Mouse (Mus musculus): ENCODE results near the gene Olfr622. TPM values are rescaled to one million over a fixed set of nuclear protein-coding genes. Genes with fewer than 3 reads are reported as not detected.

The Olfr622 gene
- polyA plus RNA-seq, 1 experiment from 2014 or later = not detected

- DNase-seq (ENCODE audit: low spot score) (no peak), ATAC-seq (replicated peaks; ENCODE audit: low FRiP score, low TSS enrichment, low read depth) (no peak)
- 64% methylated on average over 2 of the region's 2 CpGs for WGBS
- Histone ChIP-seq H3K4me3 (ENCODE audit: low read depth, low read length) (no peak within 1 kb of the TSS), H3K27me3 (replicated peaks; ENCODE audit: control insufficient read depth, insufficient read depth, low read length) (no peaks in the 10 kb centered on the region), H3K4me1 (replicated peaks; ENCODE audit: control insufficient read depth, insufficient read depth, low read length) (no peaks in the 10 kb centered on the region), H3K9ac (ENCODE audit: low read length) (no peak within 1 kb of the TSS), H3K36me3 (ENCODE audit: control insufficient read depth, insufficient read depth, low read length) (no peaks in the 10 kb centered on the region), H3K27ac (ENCODE audit: low read depth) (no peak within 1 kb of the TSS), H3K9me3 (ENCODE audit: control insufficient read depth, low read length) (no peaks in the 10 kb centered on the region), H3K4me2 (ENCODE audit: low read length) (no peak within 1 kb of the TSS)
These were observed 52.7 kb downstream of the Olfr622 start, which contains the start of gene Olfr618 for GRCm38 (mm10) chr7:103589803-103590202. TSS of gene Olfr618 (plus strand) at chr7:103590103.

Other genes with a start within 250 kb of the Olfr622 start
- not detected in 2 replicates for gene Usp17lc, start 227.6 kb downstream of the Olfr622 start, polyA plus RNA-seq (2014; fragmentation: Nextera tagmentation; extraction: Ambion mirVana)
- not detected in 2 replicates for gene Olfr605, start 197.3 kb downstream of the Olfr622 start, polyA plus RNA-seq (2014; fragmentation: Nextera tagmentation; extraction: Ambion mirVana)
- gene Olfr606, start 193.7 kb downstream of the Olfr622 start, polyA plus RNA-seq (2014; fragmentation: Nextera tagmentation; extraction: Ambion mirVana) = not detected in 2 replicates
- not detected in 2 replicates for gene Olfr607, start 178.6 kb downstream of the Olfr622 start, polyA plus RNA-seq (2014; fragmentation: Nextera tagmentation; extraction: Ambion mirVana)
- gene Olfr608, start 172.8 kb downstream of the Olfr622 start, polyA plus RNA-seq (2014; fragmentation: Nextera tagmentation; extraction: Ambion mirVana) = not detected in 2 replicates
- not detected in 2 replicates for gene Olfr609, start 144.6 kb downstream of the Olfr622 start, polyA plus RNA-seq (2014; fragmentation: Nextera tagmentation; extraction: Ambion mirVana)
- gene Olfr610, start 130.6 kb downstream of the Olfr622 start, polyA plus RNA-seq (2014; fragmentation: Nextera tagmentation; extraction: Ambion mirVana) = not detected in 2 replicates
- gene Olfr611, start 121.9 kb downstream of the Olfr622 start, polyA plus RNA-seq (2014; fragmentation: Nextera tagmentation; extraction: Ambion mirVana) = not detected in 2 replicates
- gene Olfr612, start 100.0 kb downstream of the Olfr622 start, polyA plus RNA-seq (2014; fragmentation: Nextera tagmentation; extraction: Ambion mirVana) = not detected in 2 replicates
- gene Olfr613, start 94.6 kb downstream of the Olfr622 start, polyA plus RNA-seq (2014; fragmentation: Nextera tagmentation; extraction: Ambion mirVana) = not detected in 2 replicates
- gene Olfr615, start 86.6 kb downstream of the Olfr622 start, polyA plus RNA-seq (2014; fragmentation: Nextera tagmentation; extraction: Ambion mirVana) = not detected in 2 replicates
- gene Olfr616, start 73.6 kb downstream of the Olfr622 start, polyA plus RNA-seq (2014; fragmentation: Nextera tagmentation; extraction: Ambion mirVana) = not detected in 2 replicates
- not detected in 2 replicates for gene Olfr617, start 69.6 kb downstream of the Olfr622 start, polyA plus RNA-seq (2014; fragmentation: Nextera tagmentation; extraction: Ambion mirVana)
- gene Olfr618, start 52.6 kb downstream of the Olfr622 start, polyA plus RNA-seq (2014; fragmentation: Nextera tagmentation; extraction: Ambion mirVana) = not detected in 2 replicates
- gene Olfr619, start 42.1 kb downstream of the Olfr622 start, polyA plus RNA-seq (2014; fragmentation: Nextera tagmentation; extraction: Ambion mirVana) = not detected in 2 replicates
- gene Olfr620, start 30.2 kb downstream of the Olfr622 start, polyA plus RNA-seq (2014; fragmentation: Nextera tagmentation; extraction: Ambion mirVana) = not detected in 2 replicates
- gene Olfr623, start 21.0 kb upstream of the Olfr622 start, polyA plus RNA-seq (2014; fragmentation: Nextera tagmentation; extraction: Ambion mirVana) = not detected in 2 replicates
- gene Olfr624, start 28.5 kb upstream of the Olfr622 start, polyA plus RNA-seq (2014; fragmentation: Nextera tagmentation; extraction: Ambion mirVana) = 0.03 TPM in 1 of 2 replicates, not detected in the other
- not detected in 2 replicates for gene Olfr625-ps1, start 40.0 kb upstream of the Olfr622 start, polyA plus RNA-seq (2014; fragmentation: Nextera tagmentation; extraction: Ambion mirVana)
- not detected in 2 replicates for gene Olfr243, start 72.0 kb upstream of the Olfr622 start, polyA plus RNA-seq (2014; fragmentation: Nextera tagmentation; extraction: Ambion mirVana)
- gene Olfr628, start 87.7 kb upstream of the Olfr622 start, polyA plus RNA-seq (2014; fragmentation: Nextera tagmentation; extraction: Ambion mirVana) = not detected in 2 replicates
- gene Olfr629, start 102.2 kb upstream of the Olfr622 start, polyA plus RNA-seq (2014; fragmentation: Nextera tagmentation; extraction: Ambion mirVana) = not detected in 2 replicates
- not detected in 2 replicates for gene Olfr630, start 114.6 kb upstream of the Olfr622 start, polyA plus RNA-seq (2014; fragmentation: Nextera tagmentation; extraction: Ambion mirVana)
- not detected in 2 replicates for gene Olfr69, start 128.9 kb upstream of the Olfr622 start, polyA plus RNA-seq (2014; fragmentation: Nextera tagmentation; extraction: Ambion mirVana)
- not detected in 2 replicates for gene Olfr68, start 137.0 kb upstream of the Olfr622 start, polyA plus RNA-seq (2014; fragmentation: Nextera tagmentation; extraction: Ambion mirVana)
- gene Olfr67, start 149.1 kb upstream of the Olfr622 start, polyA plus RNA-seq (2014; fragmentation: Nextera tagmentation; extraction: Ambion mirVana) = not detected in 2 replicates
- 1,233 and 1,868 TPM in 2 replicates for gene Hbb-bt, start 171.3 kb upstream of the Olfr622 start, polyA plus RNA-seq (2014; fragmentation: Nextera tagmentation; extraction: Ambion mirVana)
- 2,953 and 4,508 TPM in 2 replicates for gene Hbb-bs, start 185.4 kb upstream of the Olfr622 start, polyA plus RNA-seq (2014; fragmentation: Nextera tagmentation; extraction: Ambion mirVana)
- not detected in 2 replicates for gene Hbb-bh2, start 197.8 kb upstream of the Olfr622 start, polyA plus RNA-seq (2014; fragmentation: Nextera tagmentation; extraction: Ambion mirVana)
- 4.9 and 8.3 TPM in 2 replicates for gene Hbb-bh1, start 200.5 kb upstream of the Olfr622 start, polyA plus RNA-seq (2014; fragmentation: Nextera tagmentation; extraction: Ambion mirVana)
- 727 and 736 TPM in 2 replicates for gene Hbb-y, start 210.5 kb upstream of the Olfr622 start, polyA plus RNA-seq (2014; fragmentation: Nextera tagmentation; extraction: Ambion mirVana)
- gene Olfr66, start 243.6 kb upstream of the Olfr622 start, polyA plus RNA-seq (2014; fragmentation: Nextera tagmentation; extraction: Ambion mirVana) = not detected in 2 replicates

Measured in intestine, embryonic 14.5 days (tissue).